Mouse (Mus musculus): ENCODE results near the gene Sirpb1c.
"Not testable (repeated sequence)": the region's sequence is repeated elsewhere in the genome, so short reads cannot be mapped to it uniquely, and the experiment has no call there.

Gene Sirpb1c

GRCm38 (mm10) chr3:15848280-15848679, at the start of gene Sirpb1c:
Gene Sirpb1c, minus strand, starts transcription at chr3:15848528.
- not testable (repeated sequence) for DNase-seq (ENCODE audit: extremely low spot score)

GRCm38 (mm10) chr3:15886380-15886779, 38.1 kb upstream of the Sirpb1c start:
- no peak for DNase-seq (ENCODE audit: extremely low spot score)

GRCm38 (mm10) chr3:15855773-15856172, 7.4 kb upstream of the Sirpb1c start:
- not testable (repeated sequence) for DNase-seq (ENCODE audit: extremely low spot score)

DNA sequence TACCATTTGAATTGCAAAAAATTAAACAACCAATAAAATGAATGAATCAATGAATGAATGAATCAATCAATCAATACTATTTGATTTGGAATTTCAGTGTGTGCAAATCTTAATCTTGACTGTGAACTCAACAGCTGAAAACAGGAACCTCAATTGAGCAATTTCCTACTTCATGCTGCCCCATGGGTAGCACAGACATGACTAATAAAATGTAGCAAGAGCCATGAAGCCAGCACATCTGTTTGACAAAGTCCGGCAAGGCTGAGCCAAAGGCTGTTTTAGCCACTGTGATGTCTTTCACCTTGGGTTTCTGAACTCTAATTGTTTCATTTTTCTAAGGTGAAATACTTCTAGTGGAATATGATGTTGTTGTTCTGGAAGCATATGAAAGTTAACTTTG, 1.6 kb upstream of the Sirpb1c start:
- DNase-seq (ENCODE audit: extremely low spot score), result no peak

- no peak for DNase-seq (ENCODE audit: extremely low spot score)
These were observed 838 bp downstream of the Sirpb1c start for GRCm38 (mm10) chr3:15847332-15848047.

DNA sequence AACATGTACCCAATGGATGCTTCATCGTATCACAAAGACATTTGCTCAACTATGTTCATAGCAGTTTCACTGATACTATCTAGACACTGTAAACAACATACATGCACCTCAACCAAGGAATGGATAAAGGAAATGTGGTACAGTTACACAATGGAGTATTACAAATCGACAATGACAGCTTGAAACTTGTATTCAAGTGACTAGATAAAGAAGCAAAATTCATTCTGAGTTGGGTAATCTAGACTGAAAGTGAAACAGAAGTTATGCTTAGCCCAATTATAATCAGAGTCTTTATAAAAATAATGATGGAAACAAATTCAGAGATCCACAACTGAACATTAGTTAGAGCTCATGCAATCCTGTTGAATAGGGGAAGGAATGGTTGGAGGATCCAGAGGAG, 74.7 kb downstream of the Sirpb1c start:
- DNase-seq (ENCODE audit: extremely low spot score), result not testable (repeated sequence)
